Mouse (Mus musculus): Measurements from ENCODE around the gene Rpa2. TPM values are rescaled to one million over a fixed set of nuclear protein-coding genes. Genes with fewer than 3 reads are reported as not detected.

The Rpa2 gene
- 2.0 TPM for polyA plus RNA-seq (2015; fragmentation: Illumina TruSeq; extraction: RNeasy Lipid Tissue Mini Kit (QIAGEN cat#74804); ENCODE audit: insufficient read depth, low read depth, low replicate concordance)

DNA sequence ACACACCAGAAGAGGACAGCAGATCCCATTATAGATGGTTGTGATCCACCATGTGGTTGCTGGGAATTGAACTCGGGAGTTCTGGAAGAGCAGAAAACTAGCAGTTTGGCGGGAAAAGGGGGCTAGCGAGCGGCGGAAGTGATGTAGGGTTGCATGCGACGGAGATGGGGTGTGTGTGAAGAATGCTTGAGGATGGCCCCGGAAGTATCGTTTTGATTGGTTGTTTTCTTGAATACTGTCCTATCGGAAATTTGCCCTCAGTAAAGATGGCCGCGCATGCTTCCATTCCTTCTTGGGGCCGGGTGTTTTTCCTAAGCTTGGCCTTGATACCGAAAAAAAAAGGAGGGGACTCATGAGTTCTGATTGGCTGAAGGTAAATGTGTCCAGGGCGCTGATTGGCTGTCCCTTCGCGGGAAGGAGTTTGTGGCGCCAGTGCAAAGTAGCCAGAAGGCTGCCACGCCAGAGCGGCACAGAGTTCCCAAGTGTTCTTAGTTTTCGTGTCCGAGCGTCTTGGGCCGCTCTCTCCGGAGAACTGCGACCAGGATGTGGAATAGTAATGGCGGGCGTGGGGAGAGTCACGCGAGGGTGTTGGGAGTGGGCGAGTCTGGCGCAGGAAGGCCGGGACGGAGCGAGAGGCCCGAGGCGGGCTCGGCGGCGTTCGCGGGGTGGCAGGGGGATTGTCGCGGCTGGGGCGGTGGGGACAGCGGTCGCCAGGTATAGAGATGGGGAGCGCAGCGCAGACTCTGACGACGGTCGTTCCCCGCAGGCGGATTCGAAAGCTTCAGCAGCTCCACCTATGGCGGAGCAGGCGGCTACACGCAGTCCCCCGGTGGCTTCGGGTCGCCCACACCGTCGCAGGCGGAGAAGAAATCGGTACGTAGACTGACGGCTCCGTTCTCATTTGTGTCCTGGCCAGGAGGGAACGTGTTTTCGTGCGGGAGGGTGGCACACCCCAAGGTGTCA, at the start of gene Rpa2:
Gene Rpa2, plus strand, starts transcription at position 419 of the 963 bp plus-strand sequence.

DNA sequence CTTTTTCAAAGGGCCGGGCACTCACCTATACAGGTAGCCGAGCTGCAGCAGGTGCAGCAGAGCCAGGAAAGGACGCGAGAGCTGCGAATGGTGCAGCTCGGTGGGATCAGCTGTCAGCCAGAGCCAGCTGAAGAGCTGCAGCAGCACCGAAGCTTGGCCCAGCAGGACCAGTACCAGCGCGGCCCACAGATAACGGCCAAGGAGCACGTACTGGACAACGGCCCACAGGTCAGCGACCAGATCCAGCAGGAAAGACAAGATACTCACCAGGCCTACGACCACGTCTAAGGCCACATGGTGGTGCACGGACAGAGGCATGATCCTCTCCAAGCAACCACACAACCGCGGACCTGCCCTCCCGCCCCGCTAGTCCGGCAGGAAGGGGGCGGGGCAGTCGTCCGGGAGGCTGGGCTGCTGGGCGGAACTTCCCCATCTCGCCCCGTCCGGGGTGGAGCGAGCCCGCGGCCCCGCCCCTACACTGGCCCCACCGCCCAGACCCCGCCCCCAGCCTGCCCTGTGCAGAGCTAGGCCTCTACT, 35.9 kb upstream of the Rpa2 start, which contains the start of gene Xkr8:
Gene Xkr8, minus strand, starts transcription at position 399 of the 537 bp plus-strand sequence.

DNA sequence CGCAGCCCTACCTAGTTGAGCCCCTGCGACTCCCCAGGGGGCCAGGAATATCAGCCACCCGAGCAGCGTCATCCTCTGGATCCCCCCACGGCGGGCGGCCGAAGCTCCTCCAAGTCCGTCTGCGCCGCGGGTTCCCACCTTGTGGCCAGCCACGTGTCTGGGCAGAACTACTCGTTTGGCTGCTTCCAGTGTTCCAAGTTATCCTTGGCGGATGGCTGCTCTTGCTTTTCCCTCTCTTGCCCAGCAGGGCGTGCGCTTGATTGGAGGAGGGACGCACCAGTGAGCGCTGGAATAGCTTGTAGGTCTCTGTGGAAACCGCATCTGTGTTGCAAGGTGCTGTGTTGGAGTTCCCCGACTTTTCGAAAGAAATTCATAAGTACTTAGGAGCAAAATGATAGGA, 11.2 kb upstream of the Rpa2 start, which contains the start of gene Smpdl3b:
Gene Smpdl3b, minus strand, starts transcription at position 279 of the 400 bp plus-strand sequence.

DNA sequence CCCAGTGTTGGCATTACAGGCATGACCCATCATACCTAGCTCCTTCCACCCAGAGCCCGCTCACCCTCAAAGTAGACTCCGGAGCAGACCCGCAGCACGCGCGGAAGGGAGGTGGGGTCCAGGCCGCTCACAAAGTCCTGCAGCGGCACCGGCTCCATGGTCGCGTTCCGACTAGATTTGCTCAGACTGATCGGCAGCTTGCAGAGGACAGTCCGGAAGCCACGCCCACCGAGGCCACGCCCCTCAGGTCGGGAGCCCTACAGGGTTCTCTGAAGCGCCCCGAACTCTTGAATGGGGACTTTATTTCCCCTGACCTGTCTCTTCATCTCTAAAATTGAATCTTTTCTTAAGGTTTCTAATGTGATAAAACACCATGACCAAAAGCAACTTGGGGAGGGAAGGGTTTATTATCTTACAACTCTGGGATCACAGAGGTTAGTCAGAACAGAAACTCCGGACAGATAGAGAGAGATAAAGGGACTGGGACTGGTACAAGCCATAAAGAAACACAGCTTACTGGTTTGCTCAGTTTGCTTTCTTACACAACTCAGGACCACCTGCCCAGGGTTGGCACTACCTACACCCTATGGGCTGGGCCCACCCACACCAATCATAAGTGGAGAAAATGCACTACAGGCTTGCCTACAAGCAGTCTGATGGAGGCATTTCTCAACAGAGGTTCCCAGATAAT, 28.2 kb downstream of the Rpa2 start, which contains the start of gene Themis2:
Gene Themis2, minus strand, starts transcription at position 192 of the 691 bp plus-strand sequence.

Other genes with a start within 250 kb of the Rpa2 start
- gene Atpif1, start 234.7 kb upstream of the Rpa2 start, polyA plus RNA-seq (2015; fragmentation: Illumina TruSeq; extraction: RNeasy Lipid Tissue Mini Kit (QIAGEN cat#74804); ENCODE audit: insufficient read depth, low read depth, low replicate concordance) = 63.2 TPM
- gene Dnajc8, start 232.8 kb upstream of the Rpa2 start, polyA plus RNA-seq (2015; fragmentation: Illumina TruSeq; extraction: RNeasy Lipid Tissue Mini Kit (QIAGEN cat#74804); ENCODE audit: insufficient read depth, low read depth, low replicate concordance) = 25.6 TPM
- gene Ptafr, start 204.3 kb upstream of the Rpa2 start, polyA plus RNA-seq (2015; fragmentation: Illumina TruSeq; extraction: RNeasy Lipid Tissue Mini Kit (QIAGEN cat#74804); ENCODE audit: insufficient read depth, low read depth, low replicate concordance) = 1.2 TPM
- gene Eya3, start 129.3 kb upstream of the Rpa2 start, polyA plus RNA-seq (2015; fragmentation: Illumina TruSeq; extraction: RNeasy Lipid Tissue Mini Kit (QIAGEN cat#74804); ENCODE audit: insufficient read depth, low read depth, low replicate concordance) = 5.5 TPM
- gene Xkr8, start 35.8 kb upstream of the Rpa2 start, polyA plus RNA-seq (2015; fragmentation: Illumina TruSeq; extraction: RNeasy Lipid Tissue Mini Kit (QIAGEN cat#74804); ENCODE audit: insufficient read depth, low read depth, low replicate concordance) = 0.42 TPM
- 1.2 TPM for gene Smpdl3b, start 11.1 kb upstream of the Rpa2 start, polyA plus RNA-seq (2015; fragmentation: Illumina TruSeq; extraction: RNeasy Lipid Tissue Mini Kit (QIAGEN cat#74804); ENCODE audit: insufficient read depth, low read depth, low replicate concordance)
- gene Themis2, start 28.1 kb downstream of the Rpa2 start, polyA plus RNA-seq (2015; fragmentation: Illumina TruSeq; extraction: RNeasy Lipid Tissue Mini Kit (QIAGEN cat#74804); ENCODE audit: insufficient read depth, low read depth, low replicate concordance) = 1.3 TPM
- gene Ppp1r8, start 74.8 kb downstream of the Rpa2 start, polyA plus RNA-seq (2015; fragmentation: Illumina TruSeq; extraction: RNeasy Lipid Tissue Mini Kit (QIAGEN cat#74804); ENCODE audit: insufficient read depth, low read depth, low replicate concordance) = 4.2 TPM
- gene Stx12, start 116.2 kb downstream of the Rpa2 start, polyA plus RNA-seq (2015; fragmentation: Illumina TruSeq; extraction: RNeasy Lipid Tissue Mini Kit (QIAGEN cat#74804); ENCODE audit: insufficient read depth, low read depth, low replicate concordance) = 9.8 TPM
- gene Fam76a, start 154.2 kb downstream of the Rpa2 start, polyA plus RNA-seq (2015; fragmentation: Illumina TruSeq; extraction: RNeasy Lipid Tissue Mini Kit (QIAGEN cat#74804); ENCODE audit: insufficient read depth, low read depth, low replicate concordance) = 5.7 TPM
- 0.46 TPM for gene Fgr, start 205.8 kb downstream of the Rpa2 start, polyA plus RNA-seq (2015; fragmentation: Illumina TruSeq; extraction: RNeasy Lipid Tissue Mini Kit (QIAGEN cat#74804); ENCODE audit: insufficient read depth, low read depth, low replicate concordance)
- gene Ahdc1, start 242.9 kb downstream of the Rpa2 start, polyA plus RNA-seq (2015; fragmentation: Illumina TruSeq; extraction: RNeasy Lipid Tissue Mini Kit (QIAGEN cat#74804); ENCODE audit: insufficient read depth, low read depth, low replicate concordance) = 5.5 TPM

All from pancreas, adult 10 weeks (tissue).